Mouse (Mus musculus): ENCODE data around the gene Flrt1. TPM values are rescaled to one million over a fixed set of nuclear protein-coding genes. Genes with fewer than 3 reads are reported as not detected.
A peak's percentile ranks its signal among the peaks of the same experiment; 100 is the strongest.
"Not testable (repeated sequence)": the region's sequence is repeated elsewhere in the genome, so short reads cannot be mapped to it uniquely, and the experiment has no call there.

The Flrt1 gene
- polyA plus RNA-seq, 1 experiment from 2014 or later: 1.1 TPM

DNA sequence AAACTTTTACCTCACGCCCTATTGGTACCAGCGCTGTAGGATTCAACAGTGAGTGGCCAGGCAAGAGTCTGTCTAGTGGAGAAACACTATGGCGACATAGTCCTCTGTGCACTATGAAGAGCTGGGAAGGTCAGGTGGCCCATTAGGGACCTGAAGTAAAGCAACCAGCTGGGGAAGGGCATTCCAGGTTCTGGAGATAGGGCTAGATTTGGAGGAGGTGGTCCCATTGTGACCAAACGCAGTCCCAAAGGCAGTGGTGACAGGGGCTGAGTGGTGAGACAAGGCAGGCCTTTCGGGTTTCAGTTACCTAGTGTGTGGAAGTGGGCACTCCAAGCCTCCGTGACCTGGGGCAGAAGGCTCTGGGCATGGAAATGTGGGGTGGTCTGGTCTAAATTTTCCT lies 47.0 kb downstream of the Flrt1 start:
- no peaks in the 10 kb centered on the region for H3K9me3 ChIP-seq (ENCODE audit: control insufficient read depth, low read length)
- no peak overlapping the region for H3K27ac ChIP-seq (ENCODE audit: low read length)
- H3K36me3 ChIP-seq (ENCODE audit: control insufficient read depth, insufficient read depth, low read length): no peaks in the 10 kb centered on the region
- no peak overlapping the region for H3K4me3 ChIP-seq (ENCODE audit: low read length)
- H3K9ac ChIP-seq (ENCODE audit: low read length): no peak overlapping the region
- H3K4me2 ChIP-seq (ENCODE audit: low read depth, low read length): peak overlapping the region; percentile 97; the same call in 1 of the 2 replicates
- ATAC-seq (ENCODE audit: low read depth): no peak
- no peaks in the 10 kb centered on the region for H3K27me3 ChIP-seq (ENCODE audit: control insufficient read depth, insufficient read depth, low read depth, low read length)
- peaks cover 17% of the 10 kb centered on the region for H3K4me1 ChIP-seq (replicated peaks; ENCODE audit: control insufficient read depth, insufficient read depth, low read length)
- 65% methylated on average over 6 of the region's 6 CpGs for WGBS

DNA sequence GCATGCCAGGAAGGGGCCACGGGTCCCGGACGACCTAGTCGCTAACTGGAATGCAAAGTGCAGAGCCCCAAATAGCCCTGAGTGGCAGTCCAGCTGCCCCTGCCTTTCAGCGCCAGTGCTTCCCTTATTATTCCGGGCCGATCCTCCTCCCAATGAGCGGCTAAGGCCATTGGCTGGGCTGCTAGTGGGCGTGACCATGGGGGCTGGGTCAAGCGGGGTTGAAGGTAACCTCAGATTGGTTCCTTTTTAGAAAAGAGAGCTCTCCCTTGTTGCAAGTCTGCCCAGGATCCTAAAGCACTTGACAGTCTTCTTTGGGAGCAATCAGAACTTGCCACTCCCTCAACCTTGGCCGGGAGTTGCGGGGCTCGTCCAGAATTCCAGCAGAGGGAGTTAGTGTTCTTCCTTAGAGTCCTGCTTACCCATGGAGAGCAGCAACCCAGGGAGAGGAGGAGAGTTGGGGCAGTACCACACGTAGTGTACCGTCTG lies 47.8 kb downstream of the Flrt1 start:
- H3K4me1 ChIP-seq (replicated peaks; ENCODE audit: control insufficient read depth, insufficient read depth, low read length): peaks cover 17% of the 10 kb centered on the region
- no peaks in the 10 kb centered on the region for H3K9me3 ChIP-seq (ENCODE audit: control insufficient read depth, low read length)
- 2% methylated on average over 15 of the region's 15 CpGs for WGBS
- peak overlapping the region; percentile 77; the same call in 1 of the 2 replicates for H3K9ac ChIP-seq (ENCODE audit: low read length)
- no peaks in the 10 kb centered on the region for H3K36me3 ChIP-seq (ENCODE audit: control insufficient read depth, insufficient read depth, low read length)
- H3K4me2 ChIP-seq (ENCODE audit: low read depth, low read length): peak overlapping the region; percentile 97
- no peaks in the 10 kb centered on the region for H3K27me3 ChIP-seq (ENCODE audit: control insufficient read depth, insufficient read depth, low read depth, low read length)
- peak; percentile 80 for ATAC-seq (ENCODE audit: low read depth)
- H3K27ac ChIP-seq (ENCODE audit: low read length): peak overlapping the region; percentile 76
- H3K4me3 ChIP-seq (ENCODE audit: low read length): peak overlapping the region; percentile 71

DNA sequence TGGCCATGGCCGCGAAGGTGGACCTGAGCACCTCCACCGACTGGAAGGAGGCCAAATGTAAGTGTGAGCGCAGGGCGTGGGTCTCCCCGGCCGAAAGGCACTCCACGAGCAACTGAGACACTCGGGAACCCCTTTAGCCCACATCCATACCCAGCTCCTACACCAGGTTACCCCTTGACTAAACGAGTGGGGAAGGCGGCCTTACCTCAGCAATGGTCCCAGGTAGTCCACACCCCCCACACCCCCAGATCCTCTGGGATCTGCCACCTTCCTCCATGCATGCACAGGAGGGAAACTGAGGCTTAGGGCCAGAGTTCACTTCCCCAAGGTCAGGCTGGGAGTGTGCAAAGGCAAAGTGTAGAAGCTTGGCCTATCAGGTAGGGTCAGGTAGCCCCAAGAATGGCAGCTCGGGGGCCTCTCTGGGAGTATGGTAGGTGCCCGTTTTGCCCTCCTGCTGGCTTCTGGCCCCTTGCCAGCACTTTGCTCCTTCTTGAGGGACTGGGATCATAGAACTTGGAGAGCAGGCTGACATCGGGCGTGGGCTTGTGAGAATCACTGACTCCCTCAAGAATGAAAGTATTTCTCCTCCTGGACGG lies 48.3 kb downstream of the Flrt1 start:
- H3K27me3 ChIP-seq (ENCODE audit: control insufficient read depth, insufficient read depth, low read depth, low read length): no peaks in the 10 kb centered on the region
- H3K4me1 ChIP-seq (replicated peaks; ENCODE audit: control insufficient read depth, insufficient read depth, low read length): peaks cover 17% of the 10 kb centered on the region
- H3K4me3 ChIP-seq (ENCODE audit: low read length): peak overlapping the region; percentile 71
- WGBS: under 1% methylated on average over 12 of the region's 16 CpGs
- H3K9me3 ChIP-seq (ENCODE audit: control insufficient read depth, low read length): no peaks in the 10 kb centered on the region
- no peaks in the 10 kb centered on the region for H3K36me3 ChIP-seq (ENCODE audit: control insufficient read depth, insufficient read depth, low read length)
- H3K27ac ChIP-seq (ENCODE audit: low read length): peak overlapping the region; percentile 76
- H3K9ac ChIP-seq (ENCODE audit: low read length): peak overlapping the region; percentile 77
- peak overlapping the region; percentile 97 for H3K4me2 ChIP-seq (ENCODE audit: low read depth, low read length)
- ATAC-seq (ENCODE audit: low read depth): peak; percentile 37

- H3K36me3 ChIP-seq (ENCODE audit: control insufficient read depth, insufficient read depth, low read length): no peaks in the 10 kb centered on the region
Measured at GRCm38 (mm10) chr19:7056248-7057087, 49.1 kb downstream of the Flrt1 start, which contains the start of gene Macrod1. Macrod1 (plus strand) TSS chr19:7056810.

DNA sequence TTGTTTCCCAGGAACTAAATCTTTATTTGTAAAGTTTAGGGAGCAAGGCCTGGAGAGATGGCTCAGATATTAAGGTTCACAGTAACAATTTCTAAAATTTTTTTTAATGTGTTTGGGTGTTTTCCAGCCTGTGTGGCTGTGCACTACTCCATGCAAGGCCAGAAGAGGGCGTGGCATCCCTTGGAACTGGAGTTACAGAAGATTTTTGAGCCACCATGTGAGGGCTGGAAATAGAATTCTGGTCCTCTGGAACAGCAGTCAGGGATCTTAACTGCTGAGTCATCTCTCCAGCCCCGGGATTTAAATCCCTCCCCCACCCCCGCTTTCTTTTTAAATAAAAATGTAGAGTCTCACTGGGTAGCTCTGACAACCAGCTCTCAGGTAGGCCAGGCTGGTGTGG lies 50.4 kb downstream of the Flrt1 start:
- no peak overlapping the region for H3K4me2 ChIP-seq (ENCODE audit: low read depth, low read length)
- no peaks in the 10 kb centered on the region for H3K27me3 ChIP-seq (ENCODE audit: control insufficient read depth, insufficient read depth, low read depth, low read length)
- ATAC-seq (ENCODE audit: low read depth): no peak
- 37% methylated on average over 3 of the region's 3 CpGs for WGBS
- H3K27ac ChIP-seq (ENCODE audit: low read length): peak overlapping the region; percentile 1; the same call in 1 of the 2 replicates
- H3K4me3 ChIP-seq (ENCODE audit: low read length): no peak overlapping the region
- peaks cover 17% of the 10 kb centered on the region for H3K4me1 ChIP-seq (replicated peaks; ENCODE audit: control insufficient read depth, insufficient read depth, low read length)
- H3K36me3 ChIP-seq (ENCODE audit: control insufficient read depth, insufficient read depth, low read length): no peaks in the 10 kb centered on the region
- H3K9ac ChIP-seq (ENCODE audit: low read length): no peak overlapping the region
- no peaks in the 10 kb centered on the region for H3K9me3 ChIP-seq (ENCODE audit: control insufficient read depth, low read length)

More at GRCm38 (mm10) chr19:7056248-7057087, 49.1 kb downstream of the Flrt1 start, which contains the start of gene Macrod1:
- peak within 1 kb of the TSS; percentile 77 for H3K9ac ChIP-seq (ENCODE audit: low read length)
- peaks cover 17% of the 10 kb centered on the region for H3K4me1 ChIP-seq (replicated peaks; ENCODE audit: control insufficient read depth, insufficient read depth, low read length)
- no peaks in the 10 kb centered on the region for H3K27me3 ChIP-seq (ENCODE audit: control insufficient read depth, insufficient read depth, low read depth, low read length)
- peak within 1 kb of the TSS; percentile 97 for H3K4me2 ChIP-seq (ENCODE audit: low read depth, low read length)
- H3K9me3 ChIP-seq (ENCODE audit: control insufficient read depth, low read length): no peaks in the 10 kb centered on the region
- peak within 1 kb of the TSS; percentile 76 for H3K27ac ChIP-seq (ENCODE audit: low read length)
- under 1% methylated on average over 65 of the region's 72 CpGs for WGBS
- peak; percentile 77 for ATAC-seq (ENCODE audit: low read depth)
- peak within 1 kb of the TSS; percentile 71 for H3K4me3 ChIP-seq (ENCODE audit: low read length)

DNA sequence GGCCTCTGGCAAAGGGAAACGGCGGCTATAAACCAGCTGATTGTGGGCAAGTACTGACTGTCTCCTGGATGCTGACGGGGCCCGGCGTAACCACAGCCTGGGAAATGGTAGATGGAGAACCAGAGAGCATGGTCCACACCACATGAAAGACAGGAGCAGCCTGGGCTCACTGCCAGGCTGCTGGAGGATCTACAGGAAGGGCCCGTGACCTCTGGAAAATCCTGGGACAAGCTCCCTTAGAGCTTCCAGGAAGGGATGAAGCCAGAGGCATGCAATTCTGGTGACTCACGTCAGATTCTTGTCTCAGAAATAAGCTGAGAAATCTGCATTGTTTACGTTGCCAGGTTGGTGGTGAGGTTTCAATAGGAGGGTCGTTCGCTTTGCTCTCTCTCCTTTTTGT lies 50.8 kb downstream of the Flrt1 start:
- Histone ChIP-seq H3K4me1 (replicated peaks; ENCODE audit: control insufficient read depth, insufficient read depth, low read length) (peaks cover 17% of the 10 kb centered on the region), H3K4me3 (ENCODE audit: low read length) (no peak overlapping the region), H3K36me3 (ENCODE audit: control insufficient read depth, insufficient read depth, low read length) (no peaks in the 10 kb centered on the region), H3K27ac (ENCODE audit: low read length) (peak overlapping the region; percentile 0; the same call in 1 of the 2 replicates), H3K9me3 (ENCODE audit: control insufficient read depth, low read length) (no peaks in the 10 kb centered on the region), H3K27me3 (ENCODE audit: control insufficient read depth, insufficient read depth, low read depth, low read length) (no peaks in the 10 kb centered on the region), H3K4me2 (ENCODE audit: low read depth, low read length) (no peak overlapping the region), H3K9ac (ENCODE audit: low read length) (no peak overlapping the region)
- WGBS: 37% methylated on average over 10 of the region's 10 CpGs
- 0 out of 2 replicates have a peak, but pooled peaks have one; percentile 25 for ATAC-seq (ENCODE audit: low read depth)

GRCm38 (mm10) chr19:7053382-7053781 lies 52.1 kb downstream of the Flrt1 start:
- WGBS: 89% methylated on average over 4 of the region's 4 CpGs
- H3K9me3 ChIP-seq (ENCODE audit: control insufficient read depth, low read length); H3K4me3 ChIP-seq (ENCODE audit: low read length); ATAC-seq (ENCODE audit: low read depth); H3K9ac ChIP-seq (ENCODE audit: low read length); H3K27me3 ChIP-seq (ENCODE audit: control insufficient read depth, insufficient read depth, low read depth, low read length); H3K4me2 ChIP-seq (ENCODE audit: low read depth, low read length); H3K36me3 ChIP-seq (ENCODE audit: control insufficient read depth, insufficient read depth, low read length); H3K27ac ChIP-seq (ENCODE audit: low read length): not testable (repeated sequence)
- H3K4me1 ChIP-seq (replicated peaks; ENCODE audit: control insufficient read depth, insufficient read depth, low read length): peaks cover 17% of the 10 kb centered on the region

DNA sequence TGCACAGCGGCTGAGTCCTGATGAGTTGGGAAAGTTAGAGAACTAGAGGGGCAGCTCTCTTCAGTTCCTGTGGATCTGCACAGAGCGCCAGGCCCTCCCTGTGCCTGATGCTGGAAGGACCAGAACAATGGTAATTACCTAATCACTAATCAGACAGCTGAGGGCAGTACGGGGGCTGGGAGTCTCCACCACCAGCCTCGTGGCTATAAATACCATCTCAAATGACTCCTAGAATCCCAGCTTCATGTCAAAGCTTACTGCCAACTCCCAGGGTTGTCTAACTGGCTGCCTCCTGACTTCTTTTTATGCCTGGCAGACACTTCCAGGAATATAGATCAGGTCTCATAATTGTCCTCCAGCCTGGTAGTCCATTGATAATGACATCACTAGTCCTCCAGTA lies 60.8 kb downstream of the Flrt1 start:
- H3K9ac ChIP-seq (ENCODE audit: low read length): no peak overlapping the region
- WGBS: 48% methylated on average over 4 of the region's 4 CpGs
- H3K27ac ChIP-seq (ENCODE audit: low read length): no peak overlapping the region

GRCm38 (mm10) chr19:7044279-7044678 lies 61.2 kb downstream of the Flrt1 start:
- Histone ChIP-seq H3K27me3 (ENCODE audit: control insufficient read depth, insufficient read depth, low read depth, low read length) (no peaks in the 10 kb centered on the region), H3K9me3 (ENCODE audit: control insufficient read depth, low read length) (no peaks in the 10 kb centered on the region), H3K4me1 (replicated peaks; ENCODE audit: control insufficient read depth, insufficient read depth, low read length) (peaks cover 4% of the 10 kb centered on the region), H3K9ac (ENCODE audit: low read length) (no peak overlapping the region), H3K36me3 (ENCODE audit: control insufficient read depth, insufficient read depth, low read length) (no peaks in the 10 kb centered on the region), H3K27ac (ENCODE audit: low read length) (no peak overlapping the region), H3K4me2 (ENCODE audit: low read depth, low read length) (no peak overlapping the region), H3K4me3 (ENCODE audit: low read length) (no peak overlapping the region)
- 62% methylated on average over 4 of the region's 4 CpGs for WGBS
- ATAC-seq (ENCODE audit: low read depth): no peak

More for the DNA sequence above, 60.8 kb downstream of the Flrt1 start:
- H3K4me2 ChIP-seq (ENCODE audit: low read depth, low read length): no peak overlapping the region
- no peaks in the 10 kb centered on the region for H3K27me3 ChIP-seq (ENCODE audit: control insufficient read depth, insufficient read depth, low read depth, low read length)
- H3K36me3 ChIP-seq (ENCODE audit: control insufficient read depth, insufficient read depth, low read length): no peaks in the 10 kb centered on the region
- H3K9me3 ChIP-seq (ENCODE audit: control insufficient read depth, low read length): no peaks in the 10 kb centered on the region
- H3K4me3 ChIP-seq (ENCODE audit: low read length): no peak overlapping the region
- no peak for ATAC-seq (ENCODE audit: low read depth)
- peaks cover 4% of the 10 kb centered on the region for H3K4me1 ChIP-seq (replicated peaks; ENCODE audit: control insufficient read depth, insufficient read depth, low read length)

All from lung, embryonic 16.5 days (tissue).